Mouse (Mus musculus): ENCODE results near the gene Eif2b5. TPM values are rescaled to one million over a fixed set of nuclear protein-coding genes. Genes with fewer than 3 reads are reported as not detected.
A peak's percentile ranks its signal among the peaks of the same experiment; 100 is the strongest.

Gene Eif2b5
- polyA plus RNA-seq, 1 experiment: 34.2 TPM

DNA sequence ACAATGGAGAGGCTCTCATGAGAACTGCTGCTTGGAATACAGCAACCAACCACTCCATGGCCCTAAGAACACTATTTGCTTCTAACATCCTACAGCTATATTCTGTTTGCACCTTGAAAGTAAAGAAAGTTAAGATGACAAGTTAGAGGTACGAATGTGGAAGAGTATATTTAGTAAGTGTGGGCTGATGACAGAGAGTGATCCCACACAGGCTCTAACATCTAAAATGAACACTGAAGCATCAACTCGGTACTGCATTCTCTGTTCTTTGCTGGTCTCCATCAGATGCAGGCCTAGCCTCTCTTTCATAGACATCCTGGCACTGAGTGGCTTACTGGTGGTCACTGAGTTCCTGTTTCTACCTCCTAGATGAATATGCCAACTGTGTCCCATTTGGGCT lies 9.4 kb upstream of the Eif2b5 start:
- no peak for DNase-seq (ENCODE audit: low spot score)

DNA sequence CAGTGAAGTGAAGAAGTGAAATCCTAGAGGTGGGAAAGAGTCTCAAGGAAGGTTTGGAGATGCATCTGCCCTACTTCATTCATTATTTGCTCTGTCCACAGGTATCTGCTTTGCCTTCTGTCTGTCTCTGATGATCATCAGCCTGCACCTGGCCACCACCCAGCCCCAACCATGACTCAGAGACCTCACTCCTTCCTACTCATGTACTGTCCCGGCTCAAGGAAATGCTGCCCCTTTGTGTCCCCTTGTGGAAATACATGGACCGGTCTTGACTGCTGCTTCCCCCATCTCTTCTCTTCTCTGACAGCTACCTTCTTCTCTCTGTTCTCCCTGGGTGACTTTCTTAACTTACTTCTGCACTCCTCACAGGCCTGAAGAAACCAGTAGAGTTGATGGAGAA lies 8.0 kb upstream of the Eif2b5 start:
- no peak for DNase-seq (ENCODE audit: low spot score)

DNA sequence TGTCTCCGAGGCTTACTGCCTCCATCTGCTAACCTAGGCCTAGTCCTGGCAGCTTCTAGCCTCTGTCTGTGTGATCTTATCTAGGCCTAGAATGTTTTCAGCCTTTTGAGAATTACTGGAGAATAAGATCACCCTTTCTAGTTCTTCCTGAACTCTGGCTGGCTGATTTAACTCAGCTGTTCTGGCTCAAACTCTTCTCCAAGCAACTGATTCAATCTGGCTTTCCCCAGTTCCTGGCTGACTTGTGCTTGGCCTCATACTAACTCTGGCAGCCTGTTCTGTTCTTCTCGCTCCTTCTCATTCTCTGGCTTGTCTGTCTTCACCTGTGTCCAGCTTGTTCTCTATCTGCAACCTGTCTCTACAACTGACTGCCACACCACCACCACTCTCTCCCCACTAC lies 7.3 kb upstream of the Eif2b5 start:
- no peak for DNase-seq (ENCODE audit: low spot score)

DNA sequence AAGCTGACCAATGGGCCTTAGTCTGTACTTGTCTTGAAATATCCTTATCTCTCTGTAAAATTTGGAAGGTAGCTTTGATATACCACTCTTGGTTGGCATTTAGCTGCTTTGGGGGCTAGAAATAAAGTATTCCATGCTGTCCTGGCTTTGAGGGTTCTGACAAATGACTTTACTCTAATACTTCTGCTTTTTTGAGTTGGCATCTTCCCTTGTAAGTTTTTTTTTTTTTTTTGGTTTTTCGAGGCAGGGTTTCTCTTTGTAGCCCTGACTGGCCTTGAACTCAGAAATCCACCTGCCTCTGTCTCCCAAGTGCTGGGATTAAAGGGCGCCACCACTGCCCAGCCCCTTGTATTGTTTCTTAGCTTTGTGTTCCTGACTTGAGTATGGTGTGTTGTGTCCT lies 5.2 kb upstream of the Eif2b5 start:
- DNase-seq (ENCODE audit: low spot score): no peak

DNA sequence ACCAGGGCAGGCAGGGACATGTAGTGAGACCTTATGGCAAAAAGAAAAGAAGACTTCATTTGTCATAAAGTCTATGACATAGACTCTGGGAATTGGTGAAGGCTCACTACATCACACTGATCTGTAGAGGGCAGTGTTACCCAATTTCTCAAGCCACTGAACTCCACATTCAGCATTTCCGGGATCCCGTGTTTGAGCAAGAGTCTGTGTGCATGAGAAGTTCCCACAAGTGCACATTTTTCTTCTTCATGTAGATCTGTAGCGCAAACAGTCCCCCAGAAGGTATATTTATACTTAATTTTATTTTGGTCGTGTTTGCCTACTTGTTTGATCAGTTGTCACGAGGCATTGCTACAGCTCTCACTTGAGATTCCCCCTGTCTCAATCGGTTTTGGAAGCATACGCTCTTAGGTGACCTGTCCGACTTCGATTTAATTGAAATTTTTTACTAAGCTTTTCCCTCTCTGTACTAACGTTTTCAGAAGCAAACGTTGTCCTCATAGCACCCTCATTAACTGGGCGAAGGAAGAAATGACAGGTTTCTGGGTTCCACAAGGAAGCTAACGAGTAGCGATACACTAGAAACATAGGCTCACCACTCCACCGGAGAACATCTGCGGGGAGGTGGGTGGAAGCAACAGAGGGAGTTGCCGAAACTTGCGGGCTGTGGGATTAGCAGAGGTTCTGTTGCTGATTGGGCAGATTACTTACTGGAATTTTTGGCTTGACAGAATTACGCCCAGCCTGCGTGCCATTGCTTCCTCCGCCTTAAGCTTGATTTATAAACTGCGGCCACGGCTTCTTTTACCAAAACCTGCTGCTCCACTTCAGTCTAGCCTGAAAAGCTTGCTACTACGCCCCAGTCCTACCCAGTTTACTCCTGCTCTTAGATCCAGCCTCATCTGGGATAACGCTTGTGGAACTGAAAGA lies 1.7 kb upstream of the Eif2b5 start:
- DNase-seq (ENCODE audit: low spot score): no peak

DNA sequence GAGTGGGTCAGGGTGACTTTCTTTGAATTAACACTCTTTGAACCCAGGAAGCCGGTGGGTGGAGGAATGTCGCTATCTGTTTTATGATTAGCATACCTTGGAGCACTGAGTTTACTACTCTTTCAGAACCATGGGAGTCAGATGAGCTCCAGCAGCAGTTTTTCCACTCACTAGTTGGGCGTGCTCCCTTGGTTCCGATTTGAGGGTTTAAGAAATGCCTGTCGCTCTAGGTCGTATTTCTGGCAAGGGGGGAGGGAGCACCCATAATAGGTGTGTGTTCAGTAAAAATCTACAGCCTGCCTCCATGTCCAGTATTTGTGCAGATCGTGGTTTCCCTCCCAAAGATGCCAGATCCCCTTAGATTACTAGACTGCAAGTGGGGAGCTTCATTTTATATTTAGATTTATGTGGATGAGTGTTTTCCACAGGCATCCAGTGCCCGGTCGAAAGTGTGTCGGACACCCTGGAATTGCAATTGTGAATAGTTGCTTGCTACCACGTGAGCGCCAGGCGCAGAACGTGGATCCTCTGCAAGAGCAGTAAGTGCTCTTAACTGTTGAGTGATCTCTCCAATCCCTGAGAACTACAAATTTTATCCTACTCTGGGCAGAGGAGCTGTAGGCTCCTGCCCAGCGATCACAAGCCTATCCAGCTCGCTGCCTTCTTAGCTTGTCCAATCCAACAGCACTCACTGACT lies 489 bp upstream of the Eif2b5 start:
- DNase-seq (ENCODE audit: low spot score): no peak

DNA sequence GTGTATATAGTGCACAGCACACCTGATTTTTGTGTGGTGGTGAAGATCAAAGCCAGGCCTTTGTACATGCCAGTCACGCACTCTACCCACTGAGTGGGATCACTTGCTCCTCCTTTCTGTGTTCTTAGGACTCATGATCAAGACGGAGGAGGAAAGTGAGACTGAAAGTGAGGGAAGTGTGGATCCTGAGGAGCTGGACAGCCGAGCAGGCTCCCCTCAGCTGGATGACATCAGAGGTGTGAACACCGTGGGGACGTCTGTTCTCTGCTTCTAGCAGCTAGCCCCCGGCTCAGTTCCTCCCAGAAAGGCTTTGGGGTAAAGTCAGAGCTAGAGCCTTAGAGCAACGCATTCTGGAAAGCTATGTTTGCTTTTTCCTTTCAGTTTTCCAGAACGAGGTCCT lies 7.4 kb downstream of the Eif2b5 start:
- DNase-seq (ENCODE audit: low spot score): no peak

DNA sequence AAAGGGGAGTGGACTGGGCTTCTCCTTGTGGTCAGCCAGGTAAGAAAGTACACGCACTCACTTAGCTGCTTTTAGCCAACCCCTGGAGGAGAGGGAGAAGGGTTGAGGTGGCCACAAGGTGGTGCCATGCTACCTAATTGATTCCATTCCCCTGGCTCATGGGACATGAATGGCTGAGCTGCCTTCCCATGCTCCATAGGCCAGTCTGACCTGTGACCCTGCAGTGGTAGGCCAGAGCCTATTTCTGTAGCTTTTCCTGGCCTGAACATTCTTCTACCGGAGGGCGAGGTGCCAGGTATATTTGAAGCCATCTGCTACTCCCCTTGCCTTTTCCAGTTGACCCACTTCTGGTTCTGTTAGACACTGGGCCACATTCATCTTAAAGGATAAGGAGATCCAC lies 10.7 kb downstream of the Eif2b5 start:
- no peak for DNase-seq (ENCODE audit: low spot score)

DNA sequence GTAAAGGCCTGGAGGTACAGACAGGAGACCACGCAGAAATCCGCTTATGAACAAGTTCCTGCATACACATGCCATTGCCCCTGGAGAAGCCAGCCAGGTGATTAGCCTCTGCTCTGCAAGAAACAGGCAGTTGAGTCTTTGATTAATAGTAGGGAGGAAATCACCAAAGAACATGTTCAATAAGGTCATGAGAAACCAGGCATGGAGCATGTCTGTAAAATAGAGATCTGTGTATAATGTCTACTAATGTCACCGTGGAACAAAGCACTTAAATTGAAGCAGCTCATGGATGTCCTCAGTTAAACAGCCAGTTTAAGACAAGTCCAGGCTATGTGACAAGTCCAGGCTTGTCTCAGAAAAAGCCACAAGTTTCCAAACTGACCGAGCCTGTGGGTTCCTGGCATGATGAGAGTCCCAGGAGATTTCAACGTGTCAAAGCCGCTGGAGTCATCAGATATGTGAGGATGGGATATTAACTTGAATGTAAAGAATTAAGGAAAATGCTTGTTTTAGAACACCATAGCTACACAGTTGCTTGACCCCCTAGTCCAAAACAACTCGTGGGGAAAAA lies 12.7 kb downstream of the Eif2b5 start:
- no peak for DNase-seq (ENCODE audit: low spot score)

DNA sequence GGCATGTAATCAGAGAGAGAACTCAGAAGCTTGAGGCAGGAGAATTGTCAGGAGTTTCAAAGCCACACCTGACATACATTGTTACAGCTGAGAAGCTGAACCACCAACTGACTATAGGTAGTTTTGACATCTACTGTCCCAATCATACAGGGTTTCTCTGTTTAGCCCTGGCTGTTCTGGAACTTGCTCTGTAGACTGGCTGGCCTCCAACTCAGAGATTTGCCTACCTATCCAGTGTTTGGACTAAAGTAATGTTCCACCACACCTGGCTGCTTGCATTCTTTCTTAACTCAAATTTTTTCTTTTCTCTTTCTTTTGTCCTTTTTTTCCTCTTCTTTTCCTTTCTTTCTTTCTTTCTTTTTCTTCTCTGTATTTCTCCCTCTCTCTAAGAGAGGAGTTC lies 17.4 kb downstream of the Eif2b5 start:
- no peak for DNase-seq (ENCODE audit: low spot score)

DNA sequence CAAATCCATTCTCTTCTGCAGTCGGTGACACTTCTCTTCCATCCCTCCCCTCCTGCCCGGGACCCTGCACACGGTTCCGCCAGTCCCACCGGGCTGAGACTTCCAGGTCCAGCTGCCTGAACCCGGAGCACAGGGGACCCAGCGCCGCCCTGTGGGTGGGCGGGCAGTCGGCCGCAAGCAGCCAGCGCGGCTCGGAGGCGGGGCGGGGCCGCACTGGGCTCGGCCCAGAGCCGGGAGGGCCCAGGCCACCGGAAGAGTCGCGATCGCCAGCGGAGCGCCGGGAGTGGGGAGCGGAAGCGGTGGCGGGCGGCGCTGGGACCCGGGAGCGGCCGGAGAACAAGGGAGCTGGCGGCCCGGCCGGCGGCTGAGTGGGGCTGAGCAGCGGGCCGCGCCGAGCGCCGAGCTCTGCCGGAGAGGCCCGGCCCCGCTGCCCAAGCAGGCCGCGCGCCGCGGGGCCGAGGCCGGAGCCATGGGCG lies 18.1 kb downstream of the Eif2b5 start, which contains the start of gene Dvl3:
Dvl3 (plus strand) TSS at position 257 of the 476 bp plus-strand sequence.
- DNase-seq (ENCODE audit: low spot score): peak; percentile 90

DNA sequence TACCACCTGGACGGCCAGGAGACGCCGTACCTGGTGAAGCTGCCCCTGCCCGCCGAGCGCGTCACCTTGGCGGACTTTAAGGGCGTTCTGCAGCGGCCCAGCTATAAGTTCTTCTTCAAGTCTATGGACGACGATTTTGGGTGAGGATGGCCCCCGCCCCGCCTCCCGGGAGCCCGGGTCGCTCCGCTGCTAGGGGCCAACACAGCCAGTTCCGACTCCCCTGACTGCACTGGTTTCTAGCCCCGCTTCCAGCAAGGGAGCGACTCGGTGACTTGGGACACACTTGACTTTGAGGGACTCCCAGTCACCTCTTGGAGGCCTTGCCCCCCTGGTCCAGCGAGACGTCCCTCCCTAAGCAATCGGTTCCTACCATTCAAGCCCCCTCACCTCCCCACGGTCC lies 18.6 kb downstream of the Eif2b5 start:
- DNase-seq (ENCODE audit: low spot score): no peak

DNA sequence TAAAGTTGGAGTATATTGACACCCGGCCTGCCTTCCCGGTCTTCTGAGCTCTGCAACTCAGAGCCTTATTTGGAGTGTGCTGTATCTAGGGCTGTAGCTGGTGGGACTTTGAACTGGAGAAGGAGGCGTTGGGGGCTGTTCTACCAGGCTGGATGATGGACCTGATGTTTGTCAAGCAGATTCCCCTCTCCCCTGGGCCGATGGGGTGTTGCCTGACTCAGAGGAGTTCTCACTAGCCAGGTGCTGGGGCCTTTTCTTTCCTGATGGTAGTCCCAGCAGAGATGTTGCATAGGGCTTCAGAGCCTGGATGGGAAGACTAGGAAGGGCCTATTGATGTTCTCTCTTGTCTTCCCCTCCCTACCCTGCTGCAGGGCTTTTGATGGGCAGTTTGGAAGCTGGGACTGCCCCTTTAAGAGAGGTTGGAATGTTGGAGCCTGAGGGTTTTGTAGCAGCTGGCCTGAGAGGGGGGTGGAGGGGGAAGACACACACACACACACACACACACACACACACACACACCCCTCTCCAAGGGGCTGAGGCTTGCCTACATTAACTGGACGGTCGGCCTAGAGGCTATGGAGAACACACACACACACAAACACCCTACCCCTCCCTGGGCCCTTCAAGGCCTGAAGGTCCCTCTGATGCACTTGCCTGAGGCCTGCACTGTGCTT lies 19.2 kb downstream of the Eif2b5 start:
- DNase-seq (ENCODE audit: low spot score): no peak

DNA sequence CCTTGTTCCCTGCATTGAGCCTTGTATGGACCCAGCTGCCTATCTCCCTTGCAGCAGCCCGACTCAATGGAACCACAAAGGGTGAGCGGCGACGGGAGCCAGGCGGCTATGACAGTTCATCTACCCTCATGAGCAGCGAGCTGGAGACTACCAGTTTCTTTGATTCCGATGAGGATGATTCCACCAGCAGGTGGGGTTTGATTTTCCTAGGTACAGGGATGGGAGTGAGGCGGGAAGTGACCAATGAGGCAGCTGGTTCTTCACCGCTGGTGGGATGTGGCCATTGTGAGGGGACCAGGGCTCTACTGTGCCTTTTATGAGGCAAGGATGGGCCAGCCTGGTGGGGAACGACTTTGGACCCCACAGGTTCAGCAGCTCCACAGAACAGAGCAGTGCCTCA lies 25.3 kb downstream of the Eif2b5 start:
- DNase-seq (ENCODE audit: low spot score): no peak

DNA sequence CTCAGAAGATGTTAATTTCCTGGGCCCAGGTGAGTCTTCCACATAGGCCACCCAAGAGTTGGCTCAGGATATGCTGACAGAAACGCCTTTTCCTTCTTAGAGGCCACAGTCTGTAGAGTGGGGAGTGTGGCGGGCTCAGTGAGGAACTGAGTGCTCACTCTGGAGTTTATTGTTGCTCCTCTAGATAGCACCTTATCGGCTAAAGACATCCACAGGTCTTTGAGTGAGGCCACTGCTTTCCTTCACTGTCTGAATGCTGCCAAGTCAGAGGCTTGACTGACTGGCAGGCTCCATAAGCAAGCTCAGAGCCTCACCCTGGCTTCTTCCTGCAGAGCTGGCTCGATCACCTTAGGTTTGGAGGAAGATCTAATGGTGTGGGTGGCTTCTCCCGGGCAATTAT lies 30.2 kb downstream of the Eif2b5 start:
- DNase-seq (ENCODE audit: low spot score): no peak

DNA sequence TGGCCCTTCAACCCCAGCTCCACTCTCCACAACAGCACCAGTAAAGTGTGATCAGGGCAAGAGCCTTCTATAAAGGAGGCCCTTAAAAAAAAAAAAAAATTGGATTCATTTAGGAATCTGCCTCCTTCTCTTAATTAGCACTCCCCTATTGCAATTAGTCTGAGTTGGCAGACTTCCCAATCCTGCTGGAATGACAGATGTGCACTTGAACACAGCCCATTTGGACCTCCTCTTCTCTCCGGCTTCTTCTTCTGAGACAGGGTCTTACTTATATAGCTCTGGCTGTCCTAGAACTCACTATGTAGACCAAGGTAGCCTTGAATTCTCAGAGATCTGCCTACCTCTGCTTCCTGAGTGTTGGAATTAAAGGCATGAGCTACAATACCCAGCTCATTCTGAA lies 30.8 kb downstream of the Eif2b5 start:
- DNase-seq (ENCODE audit: low spot score): no peak

DNA sequence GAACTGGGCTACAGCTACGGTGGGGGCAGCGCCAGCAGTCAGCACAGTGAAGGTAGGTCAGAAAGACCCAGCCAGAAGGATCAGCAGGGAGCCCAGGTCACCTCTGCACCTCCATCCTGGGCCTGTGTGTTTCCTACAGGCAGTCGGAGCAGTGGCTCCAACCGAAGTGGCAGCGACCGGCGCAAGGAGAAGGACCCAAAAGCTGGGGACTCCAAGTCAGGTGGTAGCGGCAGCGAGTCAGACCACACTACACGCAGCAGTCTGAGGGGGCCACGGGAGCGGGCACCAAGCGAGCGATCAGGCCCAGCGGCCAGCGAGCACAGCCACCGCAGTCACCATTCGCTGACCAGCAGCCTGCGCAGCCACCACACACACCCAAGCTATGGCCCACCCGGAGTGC lies 32.3 kb downstream of the Eif2b5 start:
- no peak for DNase-seq (ENCODE audit: low spot score)

DNA sequence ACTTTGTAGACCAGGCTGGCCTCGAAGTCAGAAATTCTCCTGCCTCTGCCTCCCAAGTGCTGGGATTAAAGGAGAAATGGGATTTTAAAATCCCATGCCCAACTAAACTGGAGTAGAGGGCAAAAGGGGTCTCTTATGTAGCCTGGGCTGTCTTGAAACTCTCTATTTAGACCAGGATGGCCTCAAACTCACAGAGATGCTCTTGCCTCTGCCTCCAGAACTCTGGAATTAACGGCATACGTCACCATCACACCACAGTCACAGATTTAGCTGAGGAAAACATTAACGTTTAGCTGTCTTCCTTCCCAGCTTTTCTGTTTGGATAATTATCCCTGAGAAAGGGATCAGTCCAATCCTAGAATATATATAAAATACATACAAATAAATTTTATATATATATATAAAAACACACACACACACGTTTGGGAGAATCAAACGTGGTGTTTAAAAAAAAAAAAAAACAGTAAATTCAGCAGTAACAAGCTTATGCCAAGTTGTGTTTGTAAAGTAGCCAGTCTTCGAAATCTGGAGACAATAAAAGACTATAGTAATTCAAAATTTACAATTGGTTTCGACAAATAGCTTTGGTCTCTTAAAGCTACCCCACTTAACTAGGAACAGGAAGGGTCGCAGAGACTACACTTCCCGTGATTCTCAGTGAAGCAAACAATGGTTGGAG lies 36.1 kb downstream of the Eif2b5 start:
- DNase-seq (ENCODE audit: low spot score): no peak

DNA sequence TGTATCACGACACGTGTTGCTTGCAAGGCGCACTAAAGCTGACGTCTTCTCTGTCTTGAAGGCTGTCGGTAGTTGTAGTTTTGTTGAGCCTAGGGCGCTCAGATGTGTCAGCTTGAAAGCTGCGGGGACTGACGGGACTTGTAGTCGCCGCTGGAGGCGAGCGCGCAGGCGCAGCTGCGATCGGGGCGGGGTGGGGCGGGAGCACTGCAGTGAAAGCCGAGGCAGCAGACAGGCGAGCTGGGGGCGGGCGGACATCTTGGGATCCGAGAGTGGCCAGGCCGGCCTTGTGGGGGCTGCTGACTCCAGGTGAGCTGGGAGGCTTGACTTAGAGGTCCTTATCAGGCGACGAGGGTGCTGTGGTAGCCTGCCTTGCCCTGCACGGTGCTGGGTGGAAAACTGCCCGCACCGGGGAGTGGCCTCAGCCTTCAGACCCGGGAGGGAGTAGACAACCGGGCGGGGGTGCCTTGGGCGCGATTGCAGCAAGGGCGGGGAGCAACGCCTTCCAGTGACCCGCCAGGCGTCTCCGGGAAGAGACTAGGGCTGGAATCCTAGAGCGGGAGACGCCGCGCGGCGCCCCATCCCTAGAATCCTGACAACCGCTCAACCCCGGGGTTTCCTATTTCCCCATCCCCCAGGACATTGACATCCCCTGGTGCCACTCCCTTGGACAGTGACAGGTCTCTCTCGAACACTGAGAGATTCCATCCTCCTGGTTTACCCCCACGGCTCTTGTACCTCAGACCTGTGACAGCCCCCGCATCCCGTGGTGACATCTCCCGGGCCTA lies 36.9 kb downstream of the Eif2b5 start, which contains the start of gene Ap2m1:
Ap2m1 (plus strand) TSS at position 183 of the 785 bp plus-strand sequence.
- DNase-seq (ENCODE audit: low spot score): peak; percentile 83

DNA sequence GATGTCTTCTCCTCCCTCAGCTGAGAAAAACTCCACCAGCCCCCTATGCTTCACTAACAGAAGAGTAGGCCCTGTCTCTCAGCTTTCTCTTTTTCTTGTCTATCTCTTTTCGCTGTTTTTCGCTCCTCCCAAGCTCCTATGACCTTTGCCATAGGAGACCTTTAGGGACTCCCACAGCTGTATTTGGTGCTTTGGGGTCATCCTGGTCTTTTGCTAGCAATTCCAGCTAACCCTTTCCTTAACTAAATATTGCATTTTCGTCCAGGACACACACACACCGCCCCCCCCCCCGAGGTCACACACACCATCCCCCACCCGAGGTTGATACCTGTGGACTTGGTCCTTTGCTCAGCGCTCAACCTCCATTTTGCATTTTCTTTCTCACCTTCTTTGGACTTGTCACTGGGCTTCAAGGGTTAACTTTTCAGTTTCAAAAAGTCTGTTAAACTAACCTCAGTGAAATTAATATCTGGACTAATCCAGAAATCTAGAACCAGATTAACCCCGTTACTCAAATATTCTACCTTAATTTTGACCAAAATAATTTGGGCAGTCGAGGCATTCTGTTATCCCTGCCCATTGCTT lies 37.6 kb downstream of the Eif2b5 start:
- no peak for DNase-seq (ENCODE audit: low spot score)
